12 mouse cellular contexts compared by ENCODE assay signal in genomic region chr17:79299925-79300324, GRCm38 (mm10).
"Had no signal": no experiment of that assay in that cellular context is flagged by ENCODE, and none has a peak within 500 bp of the region (broad histone marks: within the 10 kb centered on the region; RNA-seq: fewer than 3 reads in every experiment).

No protein-coding gene starts in this region.

- H3K27me3 ChIP-seq: kidney, embryonic 15.5 days; liver, embryonic 15.5 days; lung, embryonic 15.5 days; midbrain, embryonic 15.5 days; neural tube, embryonic 12.5 days had no signal

- ATAC-seq: midbrain, embryonic 15.5 days had no signal

- H3K9ac ChIP-seq: kidney, embryonic 15.5 days; liver, embryonic 15.5 days; lung, embryonic 15.5 days; midbrain, embryonic 15.5 days; neural tube, embryonic 12.5 days had no signal

- H3K27ac ChIP-seq: kidney, embryonic 15.5 days; limb, embryonic 10.5 days; liver, embryonic 15.5 days; lung, embryonic 15.5 days; midbrain, embryonic 10.5 days; midbrain, embryonic 15.5 days; neural tube, embryonic 12.5 days; stomach, postnatal 0 days had no signal

- H3K36me3 ChIP-seq: kidney, embryonic 15.5 days; limb, embryonic 10.5 days; liver, embryonic 15.5 days; lung, embryonic 15.5 days; midbrain, embryonic 10.5 days; midbrain, embryonic 15.5 days; neural tube, embryonic 12.5 days had no signal

- DNase-seq: kidney, adult 2 months; kidney, postnatal 14 days; thymus, postnatal 4 days had no signal

- H3K9me3 ChIP-seq: kidney, embryonic 15.5 days; limb, embryonic 10.5 days; liver, embryonic 15.5 days; lung, embryonic 15.5 days; midbrain, embryonic 10.5 days; midbrain, embryonic 15.5 days; neural tube, embryonic 12.5 days had no signal

- H3K4me1 ChIP-seq: kidney, embryonic 15.5 days; liver, embryonic 15.5 days; midbrain, embryonic 10.5 days; midbrain, embryonic 15.5 days; neural tube, embryonic 12.5 days had no signal

- H3K4me3 ChIP-seq: kidney, embryonic 15.5 days; limb, embryonic 10.5 days; liver, embryonic 15.5 days; lung, embryonic 15.5 days; midbrain, embryonic 10.5 days; midbrain, embryonic 15.5 days; neural tube, embryonic 12.5 days had no signal

- H3K4me2 ChIP-seq: kidney, embryonic 15.5 days; liver, embryonic 11.5 days; liver, embryonic 15.5 days; lung, embryonic 15.5 days; midbrain, embryonic 15.5 days; neural tube, embryonic 12.5 days had no signal
